Mouse (Mus musculus) left cerebral cortex, postnatal 14 days (tissue): ENCODE measurements around the gene Rab39. TPM values are rescaled to one million over a fixed set of nuclear protein-coding genes. Genes with fewer than 3 reads are reported as not detected.

Experiments used
- DNase-seq, 2 experiments: peaks; one replicate each; pipeline ENCODE4 v3.0.0; 2021 to 2022; ENCODE audit warnings: low spot score in 2 of 2, mixed read lengths in 1 of 2
- intact Hi-C: fragments of 180-260 bp; cut with DNase I; formaldehyde crosslinking; loops from one replicate; pipeline ENCODE4 v1.15.1; 2025
- total RNA-seq, 2 experiments: library from RNA; stranded (reverse); gene quantifications; 2 replicates each; pipeline ENCODE4 v1.2.3; 2021

Rab39 gene
- total RNA-seq, 2 experiments from 2014 or later: 1.4 TPM

DNA sequence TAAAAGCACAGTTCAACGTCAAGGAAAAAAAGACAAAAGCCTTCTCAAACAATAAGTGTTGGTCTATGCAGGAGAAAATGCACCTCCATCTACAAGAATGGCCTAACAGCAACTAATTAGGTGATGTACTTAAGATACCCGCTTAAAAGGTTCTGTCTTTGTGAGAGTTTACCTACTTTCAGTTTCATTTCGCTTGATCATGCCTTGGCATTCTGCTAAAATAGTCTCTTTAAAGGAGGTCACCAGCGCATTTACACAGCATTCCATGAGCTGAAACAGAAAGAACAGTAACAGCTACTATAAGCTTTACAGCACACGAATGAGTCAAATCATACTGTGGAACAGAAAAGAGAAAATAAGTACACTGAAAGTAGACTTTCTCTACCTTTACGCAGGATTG is 71.2 kb downstream of the Rab39 start:
- no peak for DNase-seq

More for the DNA sequence above, 71.2 kb downstream of the Rab39 start:
- intact Hi-C loops: loop anchor here (5.0 kb wide), 1 partner anchor 82 kb away; no protein-coding TSS in a partner anchor

Other genes starting within 250 kb of the Rab39 start
- 10 to 100 TPM; 16.3 to 19.6 TPM for gene Atm, start 169.5 kb downstream of the Rab39 start, total RNA-seq
- 10 to 100 TPM; 14.0 to 15.0 TPM for gene Npat, start 169.2 kb downstream of the Rab39 start, total RNA-seq
- gene Acat1, start 95.8 kb downstream of the Rab39 start, total RNA-seq: 10 to 100 TPM; 81.6 to 87.3 TPM
- gene Cul5, start 36.2 kb downstream of the Rab39 start, total RNA-seq: 10 to 100 TPM; 51.0 to 54.4 TPM
- gene Slc35f2, start 65.3 kb upstream of the Rab39 start, total RNA-seq: 1 to 10 TPM; 4.5 to 5.2 TPM
- not detected for gene Sln, start 143.9 kb upstream of the Rab39 start, total RNA-seq